Mouse (Mus musculus): ENCODE results near the gene Ptpn3. TPM values are rescaled to one million over a fixed set of nuclear protein-coding genes. Genes with fewer than 3 reads are reported as not detected.

Ptpn3 gene
- polyA plus RNA-seq, 1 experiment = 4.0 TPM

- TF ChIP-seq CTCF (IDR thresholded peaks at IDR 0.05; ENCODE audit: borderline replicate concordance, insufficient read depth, low read length) = no peak
- no peak for TF ChIP-seq POLR2A (IDR thresholded peaks at IDR 0.05; ENCODE audit: low read depth, low read length)
- no peak overlapping the region for H3K4me3 ChIP-seq (ENCODE audit: insufficient read depth, low read length)
- H3K27ac ChIP-seq (ENCODE audit: insufficient read depth, low read length) = no peak overlapping the region
- no peaks in the 10 kb centered on the region for H3K4me1 ChIP-seq (ENCODE audit: control insufficient read depth, insufficient read depth, low read length)
Measured at GRCm38 (mm10) chr4:57165654-57166053, 136.0 kb downstream of the Ptpn3 start.

GRCm38 (mm10) chr4:57164578-57165210 lies 136.9 kb downstream of the Ptpn3 start:
- TF ChIP-seq POLR2A (IDR thresholded peaks at IDR 0.05; ENCODE audit: low read depth, low read length) (no peak), CTCF (IDR thresholded peaks at IDR 0.05; ENCODE audit: borderline replicate concordance, insufficient read depth, low read length) (no peak)
- H3K4me3 ChIP-seq (ENCODE audit: insufficient read depth, low read length) = no peak overlapping the region
- no peaks in the 10 kb centered on the region for H3K4me1 ChIP-seq (ENCODE audit: control insufficient read depth, insufficient read depth, low read length)
- no peak overlapping the region for H3K27ac ChIP-seq (ENCODE audit: insufficient read depth, low read length)

GRCm38 (mm10) chr4:57162789-57163722 lies 138.6 kb downstream of the Ptpn3 start:
- TF ChIP-seq CTCF (IDR thresholded peaks at IDR 0.05; ENCODE audit: borderline replicate concordance, insufficient read depth, low read length) (no peak), POLR2A (IDR thresholded peaks at IDR 0.05; ENCODE audit: low read depth, low read length) (no peak)

GRCm38 (mm10) chr4:57160571-57160970 lies 141.1 kb downstream of the Ptpn3 start:
- Histone ChIP-seq H3K4me1 (ENCODE audit: control insufficient read depth, insufficient read depth, low read length) (no peaks in the 10 kb centered on the region), H3K27ac (ENCODE audit: insufficient read depth, low read length) (no peak overlapping the region), H3K4me3 (ENCODE audit: insufficient read depth, low read length) (no peak overlapping the region)
- TF ChIP-seq POLR2A (IDR thresholded peaks at IDR 0.05; ENCODE audit: low read depth, low read length) (no peak), CTCF (IDR thresholded peaks at IDR 0.05; ENCODE audit: borderline replicate concordance, insufficient read depth, low read length) (no peak)

More at GRCm38 (mm10) chr4:57162789-57163722, 138.6 kb downstream of the Ptpn3 start:
- no peak overlapping the region for H3K4me3 ChIP-seq (ENCODE audit: insufficient read depth, low read length)
- no peaks in the 10 kb centered on the region for H3K4me1 ChIP-seq (ENCODE audit: control insufficient read depth, insufficient read depth, low read length)
- H3K27ac ChIP-seq (ENCODE audit: insufficient read depth, low read length) = no peak overlapping the region

- Histone ChIP-seq H3K4me1 (ENCODE audit: control insufficient read depth, insufficient read depth, low read length) (peaks cover 4% of the 10 kb centered on the region; the same call in 1 of the 2 replicates), H3K27ac (ENCODE audit: insufficient read depth, low read length) (no peak overlapping the region), H3K4me3 (ENCODE audit: insufficient read depth, low read length) (no peak overlapping the region)
- TF ChIP-seq CTCF (IDR thresholded peaks at IDR 0.05; ENCODE audit: borderline replicate concordance, insufficient read depth, low read length) = no peak
- no peak for TF ChIP-seq POLR2A (IDR thresholded peaks at IDR 0.05; ENCODE audit: low read depth, low read length)
Measured at GRCm38 (mm10) chr4:57156549-57157169, 145.0 kb downstream of the Ptpn3 start.

- peak overlapping the region; percentile 60 for H3K27ac ChIP-seq (ENCODE audit: insufficient read depth, low read length)
- H3K4me1 ChIP-seq (ENCODE audit: control insufficient read depth, insufficient read depth, low read length) = peaks cover 4% of the 10 kb centered on the region; the same call in 1 of the 2 replicates
- H3K4me3 ChIP-seq (ENCODE audit: insufficient read depth, low read length) = no peak overlapping the region
- TF ChIP-seq POLR2A (IDR thresholded peaks at IDR 0.05; ENCODE audit: low read depth, low read length) (no peak), CTCF (IDR thresholded peaks at IDR 0.05; ENCODE audit: borderline replicate concordance, insufficient read depth, low read length) (no peak)
Measured at GRCm38 (mm10) chr4:57153838-57154237, 147.8 kb downstream of the Ptpn3 start.

- H3K4me3 ChIP-seq (ENCODE audit: insufficient read depth, low read length) = no peak overlapping the region
- TF ChIP-seq CTCF (IDR thresholded peaks at IDR 0.05; ENCODE audit: borderline replicate concordance, insufficient read depth, low read length) (no peak), POLR2A (IDR thresholded peaks at IDR 0.05; ENCODE audit: low read depth, low read length) (no peak)
- peaks cover 4% of the 10 kb centered on the region; the same call in 1 of the 2 replicates for H3K4me1 ChIP-seq (ENCODE audit: control insufficient read depth, insufficient read depth, low read length)
- H3K27ac ChIP-seq (ENCODE audit: insufficient read depth, low read length) = peak overlapping the region; percentile 60
Measured at GRCm38 (mm10) chr4:57153068-57153835, 148.4 kb downstream of the Ptpn3 start.

- no peaks in the 10 kb centered on the region for H3K4me1 ChIP-seq (ENCODE audit: control insufficient read depth, insufficient read depth, low read length)
- no peak overlapping the region for H3K4me3 ChIP-seq (ENCODE audit: insufficient read depth, low read length)
- TF ChIP-seq POLR2A (IDR thresholded peaks at IDR 0.05; ENCODE audit: low read depth, low read length) = no peak
- no peak overlapping the region for H3K27ac ChIP-seq (ENCODE audit: insufficient read depth, low read length)
Measured at GRCm38 (mm10) chr4:57148182-57148581, 153.5 kb downstream of the Ptpn3 start.

All from embryonic fibroblast, embryonic 13.5 days (primary cell).